Comparison of ENCODE assay signal across 8 mouse cellular contexts in the genomic region with DNA sequence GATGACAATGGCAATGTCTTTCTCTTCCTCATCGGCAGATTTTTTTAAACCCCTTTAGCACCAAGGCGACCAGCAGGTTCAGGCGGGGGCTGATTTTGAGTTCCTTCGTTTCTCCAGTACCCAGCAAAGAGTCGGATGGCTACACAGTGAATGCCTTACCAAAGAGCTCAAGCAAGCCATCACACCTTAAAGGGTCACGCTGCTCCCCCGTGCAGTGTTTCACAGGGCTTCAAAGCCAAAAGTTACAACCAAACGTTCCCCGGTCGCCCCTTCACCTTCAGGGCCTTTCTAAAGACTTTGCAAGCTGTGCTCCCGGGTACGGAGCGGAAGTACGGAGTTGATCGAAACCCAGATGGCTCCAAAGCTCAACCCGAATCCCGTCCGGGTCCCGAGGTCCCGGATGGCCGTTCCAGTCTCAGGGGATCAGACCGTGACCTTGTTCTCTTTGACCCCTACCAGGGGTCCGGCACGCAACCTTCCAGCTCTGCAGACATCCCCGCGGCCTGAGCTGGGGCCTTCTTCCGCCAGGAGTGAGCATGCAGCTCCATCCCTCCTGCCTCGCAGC. TPM values are rescaled to one million over a fixed set of nuclear protein-coding genes. Genes with fewer than 3 reads are reported as not detected.
DNase-seq lines count a peak whose midpoint lies in the region; ATAC-seq and TF ChIP-seq lines count a peak whose summit lies in the region.

No protein-coding gene starts in this region.

- H3K9me3 ChIP-seq in kidney, embryonic 14.5 days (ENCODE audit: control insufficient read depth, low read length), result no peaks in the 10 kb centered on the region

- peaks cover 10% of the 10 kb centered on the region; the same call in 1 of the 2 replicates for H3K36me3 ChIP-seq in kidney, embryonic 14.5 days (ENCODE audit: control insufficient read depth, insufficient read depth, low read length)

- CTCF ChIA-PET in Patski (lab: Charles Lee), result interaction anchor here (0.8 to 1.3 kb wide), 3 partner anchors 14 to 19 kb away, joined by 3 read pairs; no protein-coding TSS in a partner anchor

- H3K4me3 ChIP-seq in kidney, embryonic 14.5 days (ENCODE audit: low read length), result peak overlapping the region; percentile 83

- DNase-seq in kidney, adult 18-20 months, result no peak
- DNase-seq in Patski (ENCODE audit: low read depth, low spot score), result no peak
- peak; percentile 47 for DNase-seq in lung, postnatal 36 days
- DNase-seq in left cerebral cortex, postnatal 10 days (ENCODE audit: extremely low spot score in 1 of 2, low spot score in 2 of 2), result no peak
- no peak for DNase-seq in cerebellum, postnatal 25 days
- DNase-seq in cerebellum, adult 11-12 months, result no peak

- H3K4me2 ChIP-seq in kidney, embryonic 14.5 days (replicated peaks; ENCODE audit: low read depth, low read length), result peak overlapping the region; percentile 79

- POLR2A ChIA-PET in Patski (lab: Charles Lee), result interaction anchor here (1.1 kb wide), 1 partner anchor 12 kb away, joined by 4 read pairs; no protein-coding TSS in a partner anchor

- peak overlapping the region; percentile 83 for H3K27ac ChIP-seq in kidney, embryonic 14.5 days (ENCODE audit: low read depth, low read length)

- H3K27me3 ChIP-seq in kidney, embryonic 14.5 days (ENCODE audit: control insufficient read depth, insufficient read depth, low read length), result no peaks in the 10 kb centered on the region
- no peaks in the 10 kb centered on the region for H3K27me3 ChIP-seq in Patski

- in situ Hi-C loops in Patski (cut with MboI; ENCODE audit: low pct_unique_long_range_greater_than_20kb), result loop anchor here (25.0 kb wide), 1 partner anchor 1682 kb away; no protein-coding TSS in a partner anchor

- H3K9ac ChIP-seq in kidney, embryonic 14.5 days (ENCODE audit: low read depth, low read length), result peak overlapping the region; percentile 98

- no peak for TF ChIP-seq CTCF in Patski (IDR thresholded peaks at IDR 0.05)

- intact Hi-C loops in left cerebral cortex, postnatal 10 days (cut with DNase I), result no loop called here

- WGBS in kidney, embryonic 14.5 days, result under 1% methylated on average over 28 of the region's 28 CpGs

- peaks cover 33% of the 10 kb centered on the region for H3K4me1 ChIP-seq in kidney, embryonic 14.5 days (ENCODE audit: control insufficient read depth, insufficient read depth, low read length)

- no peak; the same call in 1 of the 2 replicates for ATAC-seq in kidney, embryonic 14.5 days (ENCODE audit: low FRiP score, low TSS enrichment)
- peak; percentile 44 for ATAC-seq in Patski
- ATAC-seq in granulocyte monocyte progenitor cell, adult 5-6 weeks (replicated peaks; ENCODE audit: poor library complexity, severe bottlenecking), result peak; percentile 50

RNA-seq across cellular contexts. Expression of gene Atp5c1, which starts 0.5 kb away (rescaled TPM):
- polyA plus RNA-seq in kidney, embryonic 14.5 days (2014; fragmentation: Nextera tagmentation; extraction: Ambion mirVana), result 703 and 779 TPM in 2 replicates
- 617 TPM for polyA plus RNA-seq in Patski (2021)
- 458 and 534 TPM in 2 replicates for total RNA-seq in granulocyte monocyte progenitor cell, adult 5-6 weeks (2014; fragmentation: Nextera tagmentation)
- 596 and 622 TPM in 2 replicates for total RNA-seq in granulocyte monocyte progenitor cell, adult 5-6 weeks (2017)
- total RNA-seq in left cerebral cortex, postnatal 10 days (2021), result 100 to 1,000 TPM; 296 to 300 TPM

RNA-seq across cellular contexts. Expression of gene Kin, which starts 0.6 kb away (rescaled TPM):
- polyA plus RNA-seq in kidney, embryonic 14.5 days (2014; fragmentation: Nextera tagmentation; extraction: Ambion mirVana), result 29.9 and 37.9 TPM in 2 replicates
- polyA plus RNA-seq in Patski (2021), result 24.1 TPM
- total RNA-seq in granulocyte monocyte progenitor cell, adult 5-6 weeks (2014; fragmentation: Nextera tagmentation), result 22.3 and 33.9 TPM in 2 replicates
- 23.1 and 32.2 TPM in 2 replicates for total RNA-seq in granulocyte monocyte progenitor cell, adult 5-6 weeks (2017)
- 10 to 100 TPM in 1 of 2 experiments, 1 to 10 TPM in 1; 8.5 to 11.8 TPM for total RNA-seq in left cerebral cortex, postnatal 10 days (2021)

RNA-seq across cellular contexts. Expression of gene Taf3, which starts 31.4 kb away (rescaled TPM):
- 13.0 and 18.5 TPM in 2 replicates for polyA plus RNA-seq in kidney, embryonic 14.5 days (2014; fragmentation: Nextera tagmentation; extraction: Ambion mirVana)
- 8.1 TPM for polyA plus RNA-seq in Patski (2021)
- total RNA-seq in granulocyte monocyte progenitor cell, adult 5-6 weeks (2014; fragmentation: Nextera tagmentation), result 17.3 and 21.4 TPM in 2 replicates
- total RNA-seq in granulocyte monocyte progenitor cell, adult 5-6 weeks (2017), result 8.7 and 9.0 TPM in 2 replicates
- total RNA-seq in left cerebral cortex, postnatal 10 days (2021), result 10 to 100 TPM; 11.2 to 11.6 TPM

RNA-seq across cellular contexts. Expression of gene Itih2, which starts 51.4 kb away (rescaled TPM):
- 0.61 and 0.87 TPM in 2 replicates for polyA plus RNA-seq in kidney, embryonic 14.5 days (2014; fragmentation: Nextera tagmentation; extraction: Ambion mirVana)
- 0.01 TPM for polyA plus RNA-seq in Patski (2021)
- not detected in 2 replicates for total RNA-seq in granulocyte monocyte progenitor cell, adult 5-6 weeks (2014; fragmentation: Nextera tagmentation)
- total RNA-seq in granulocyte monocyte progenitor cell, adult 5-6 weeks (2017), result not detected in 2 replicates
- total RNA-seq in left cerebral cortex, postnatal 10 days (2021), result 1 to 10 TPM; 3.3 to 3.5 TPM
